Mouse (Mus musculus): ENCODE data around the gene Ptpn1. TPM values are rescaled to one million over a fixed set of nuclear protein-coding genes. Genes with fewer than 3 reads are reported as not detected.

Ptpn1 gene
- polyA plus RNA-seq, 2 experiments = 10.0 to 24.3 TPM

DNA sequence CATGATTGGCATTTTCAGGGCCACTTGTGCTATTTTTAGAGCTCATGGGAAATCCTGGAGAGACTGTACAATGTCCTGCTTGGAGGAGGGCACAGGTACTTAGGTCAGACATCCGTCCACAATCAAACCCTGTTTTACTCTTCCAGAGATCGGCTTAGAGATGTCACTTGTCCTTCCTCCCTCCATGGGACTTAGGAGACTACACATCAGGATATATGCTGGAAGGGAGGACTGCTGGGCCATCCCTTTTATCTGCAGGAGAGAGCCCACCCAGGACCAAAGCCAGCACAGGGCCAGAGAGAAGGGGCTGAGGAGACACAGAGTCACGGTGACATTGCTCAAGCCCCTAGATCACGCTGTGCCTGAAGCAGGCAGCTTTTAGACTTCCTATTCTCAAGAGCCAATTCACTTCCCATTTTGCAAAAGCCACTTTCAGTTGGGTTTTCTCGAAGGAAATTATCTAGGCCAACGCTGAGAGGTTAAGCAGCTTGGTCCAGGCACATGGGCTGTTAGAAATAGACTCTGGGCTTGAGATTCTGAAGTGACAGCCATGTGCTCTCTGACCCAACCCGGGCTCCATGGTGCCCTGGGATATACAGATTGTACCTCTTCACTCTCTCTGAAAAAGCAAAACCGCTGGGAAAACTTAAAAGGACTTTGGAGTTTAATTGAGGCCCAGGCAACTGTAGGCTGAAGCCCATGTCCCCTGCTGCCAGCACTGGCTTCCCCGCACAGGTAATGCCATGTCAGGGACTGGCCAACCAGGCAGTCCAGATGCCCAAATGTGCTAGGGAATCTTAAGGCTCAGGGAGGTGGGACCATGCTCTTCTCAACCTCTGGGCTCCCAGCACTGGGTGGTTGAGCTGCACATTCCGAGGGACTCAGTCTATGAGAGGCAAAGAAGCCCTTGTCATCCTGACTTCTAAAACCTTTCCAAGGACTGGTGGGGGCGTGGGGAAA, 5.7 kb upstream of the Ptpn1 start:
- Histone ChIP-seq H3K4me1 (replicated peaks; ENCODE audit: control insufficient read depth in 2 of 2, insufficient read depth in 2 of 2, low read length in 1 of 2) (peaks cover 0 to 4% of the 10 kb centered on the region in 2 experiments; a peak in 2 of 4 replicates), H3K4me2 (ENCODE audit: low read depth) (peak overlapping the region; percentile 57), H3K9me3 (ENCODE audit: control insufficient read depth, low read length) (no peaks in the 10 kb centered on the region), H3K27me3 (ENCODE audit: control insufficient read depth, insufficient read depth, low read length) (no peaks in the 10 kb centered on the region), H3K36me3 (replicated peaks; ENCODE audit: control insufficient read depth, insufficient read depth, low read depth) (no peaks in the 10 kb centered on the region), H3K4me3 (ENCODE audit: insufficient read depth in 1 of 2, low read depth in 2 of 2, low read length in 2 of 2) (no peak overlapping the region), H3K9ac (replicated peaks) (no peak overlapping the region), H3K27ac (no peak overlapping the region)
- ATAC-seq (ENCODE audit: insufficient read depth) = no peak
- 51% methylated on average over 11 of the region's 11 CpGs for WGBS (ENCODE audit: insufficient replicate concordance)
- TF ChIP-seq CTCF (IDR thresholded peaks at IDR 0.05; ENCODE audit: low read depth) = no peak
- no peak for TF ChIP-seq EP300 (IDR thresholded peaks at IDR 0.05; ENCODE audit: low read depth)
- DNase-seq (ENCODE audit: low read depth in 3 of 3, low spot score in 3 of 3) = no peak

GRCm38 (mm10) chr2:167928002-167928526, 3.8 kb upstream of the Ptpn1 start:
- WGBS (ENCODE audit: insufficient replicate concordance) = 49% methylated on average over 4 of the region's 4 CpGs
- H3K4me3 ChIP-seq (ENCODE audit: insufficient read depth in 1 of 2, low read depth in 2 of 2, low read length in 2 of 2) = no peak overlapping the region
- no peaks in the 10 kb centered on the region for H3K27me3 ChIP-seq (ENCODE audit: control insufficient read depth, insufficient read depth, low read length)
- no peaks in the 10 kb centered on the region for H3K36me3 ChIP-seq (replicated peaks; ENCODE audit: control insufficient read depth, insufficient read depth, low read depth)
- DNase-seq (ENCODE audit: low read depth in 3 of 3, low spot score in 3 of 3) = no peak
- H3K27ac ChIP-seq = no peak overlapping the region
- TF ChIP-seq EP300 (IDR thresholded peaks at IDR 0.05; ENCODE audit: low read depth) (no peak), CTCF (IDR thresholded peaks at IDR 0.05; ENCODE audit: low read depth) (no peak)
- no peaks in the 10 kb centered on the region for H3K9me3 ChIP-seq (ENCODE audit: control insufficient read depth, low read length)
- no peak overlapping the region for H3K9ac ChIP-seq (replicated peaks)
- ATAC-seq (ENCODE audit: insufficient read depth) = no peak
- H3K4me1 ChIP-seq (replicated peaks; ENCODE audit: control insufficient read depth in 2 of 2, insufficient read depth in 2 of 2, low read length in 1 of 2) = peaks cover under 1 to 11% of the 10 kb centered on the region in 2 experiments
- H3K4me2 ChIP-seq (ENCODE audit: low read depth) = no peak overlapping the region

DNA sequence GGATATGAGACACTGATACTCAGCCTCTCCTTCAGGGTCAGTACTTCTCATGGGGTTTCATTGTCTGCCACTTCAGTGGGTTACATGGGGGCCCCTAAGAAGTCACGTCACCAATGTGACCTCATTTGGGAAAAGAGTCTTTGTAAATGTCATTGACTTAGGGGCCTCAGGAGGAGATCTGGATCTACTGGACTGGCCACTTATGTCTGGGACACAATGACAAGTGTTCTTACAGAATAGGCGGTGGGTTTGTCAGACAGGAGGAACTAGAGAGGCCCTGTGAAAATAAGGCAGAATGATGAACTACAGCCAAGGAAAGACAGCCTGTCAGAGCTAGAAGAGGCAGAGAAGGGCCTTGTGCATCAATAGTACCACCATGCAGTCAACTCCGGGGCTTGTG, 2.9 kb upstream of the Ptpn1 start:
- DNase-seq (ENCODE audit: low read depth in 3 of 3, low spot score in 3 of 3) (no peak), ATAC-seq (ENCODE audit: insufficient read depth) (no peak)
- Histone ChIP-seq H3K9ac (replicated peaks) (no peak overlapping the region), H3K36me3 (replicated peaks; ENCODE audit: control insufficient read depth, insufficient read depth, low read depth) (no peaks in the 10 kb centered on the region), H3K9me3 (ENCODE audit: control insufficient read depth, low read length) (no peaks in the 10 kb centered on the region), H3K27me3 (ENCODE audit: control insufficient read depth, insufficient read depth, low read length) (no peaks in the 10 kb centered on the region), H3K4me1 (replicated peaks; ENCODE audit: control insufficient read depth in 2 of 2, insufficient read depth in 2 of 2, low read length in 1 of 2) (peaks cover 8 to 20% of the 10 kb centered on the region in 2 experiments), H3K4me3 (ENCODE audit: insufficient read depth in 1 of 2, low read depth in 2 of 2, low read length in 2 of 2) (no peak overlapping the region), H3K27ac (no peak overlapping the region), H3K4me2 (ENCODE audit: low read depth) (no peak overlapping the region)
- TF ChIP-seq CTCF (IDR thresholded peaks at IDR 0.05; ENCODE audit: low read depth) (no peak), EP300 (IDR thresholded peaks at IDR 0.05; ENCODE audit: low read depth) (no peak)
- WGBS (ENCODE audit: insufficient replicate concordance) = 70% methylated on average over 3 of the region's 3 CpGs

DNA sequence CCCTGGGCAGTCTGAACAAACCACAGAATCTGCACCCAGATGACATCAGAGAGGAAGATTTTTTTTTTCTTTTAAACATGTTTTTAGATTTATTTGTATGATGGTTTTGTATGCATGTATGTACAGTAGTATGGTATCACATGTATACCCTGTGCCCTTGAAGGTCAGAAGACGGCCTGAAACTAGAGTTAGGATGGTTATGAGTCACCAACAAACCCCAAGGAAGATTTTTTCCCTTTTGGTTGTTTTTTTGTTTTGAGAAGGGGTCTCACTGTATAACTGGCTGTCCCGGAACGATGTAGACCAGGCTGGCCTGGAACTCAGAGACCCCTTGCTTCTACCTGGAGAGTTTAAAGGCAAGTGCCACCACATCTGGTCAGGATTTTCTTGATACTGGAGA, 882 bp upstream of the Ptpn1 start:
- no peak for DNase-seq (ENCODE audit: low read depth in 3 of 3, low spot score in 3 of 3)
- TF ChIP-seq CTCF (IDR thresholded peaks at IDR 0.05; ENCODE audit: low read depth) = no peak
- TF ChIP-seq EP300 (IDR thresholded peaks at IDR 0.05; ENCODE audit: low read depth) = no peak
- 86% methylated on average over 3 of the region's 3 CpGs for WGBS (ENCODE audit: insufficient replicate concordance)

GRCm38 (mm10) chr2:167932727-167933231, 922 bp downstream of the Ptpn1 start:
- Histone ChIP-seq H3K27ac (no peak overlapping the region), H3K4me2 (ENCODE audit: low read depth) (peak overlapping the region; percentile 94), H3K36me3 (replicated peaks; ENCODE audit: control insufficient read depth, insufficient read depth, low read depth) (no peaks in the 10 kb centered on the region), H3K27me3 (ENCODE audit: control insufficient read depth, insufficient read depth, low read length) (no peaks in the 10 kb centered on the region), H3K4me3 (ENCODE audit: insufficient read depth in 1 of 2, low read depth in 2 of 2, low read length in 2 of 2) (peak overlapping the region; percentile 76 to 94), H3K4me1 (replicated peaks; ENCODE audit: control insufficient read depth in 2 of 2, insufficient read depth in 2 of 2, low read length in 1 of 2) (peaks cover 8 to 16% of the 10 kb centered on the region in 2 experiments), H3K9me3 (ENCODE audit: control insufficient read depth, low read length) (no peaks in the 10 kb centered on the region), H3K9ac (replicated peaks) (peak overlapping the region; percentile 93)
- 1% methylated on average over 18 of the region's 18 CpGs for WGBS (ENCODE audit: insufficient replicate concordance)
- TF ChIP-seq EP300 (IDR thresholded peaks at IDR 0.05; ENCODE audit: low read depth) = no peak
- no peak for TF ChIP-seq CTCF (IDR thresholded peaks at IDR 0.05; ENCODE audit: low read depth)
- ATAC-seq (ENCODE audit: insufficient read depth) (peak; percentile 29), DNase-seq (ENCODE audit: low read depth in 3 of 3, low spot score in 3 of 3) (no peak)

More for the DNA sequence above, 882 bp upstream of the Ptpn1 start:
- Histone ChIP-seq H3K27me3 (ENCODE audit: control insufficient read depth, insufficient read depth, low read length) (no peaks in the 10 kb centered on the region), H3K4me3 (ENCODE audit: insufficient read depth in 1 of 2, low read depth in 2 of 2, low read length in 2 of 2) (no peak overlapping the region; a peak in 1 of 4 replicates), H3K9ac (replicated peaks) (no peak overlapping the region), H3K27ac (no peak overlapping the region), H3K36me3 (replicated peaks; ENCODE audit: control insufficient read depth, insufficient read depth, low read depth) (no peaks in the 10 kb centered on the region), H3K4me1 (replicated peaks; ENCODE audit: control insufficient read depth in 2 of 2, insufficient read depth in 2 of 2, low read length in 1 of 2) (peaks cover 8 to 16% of the 10 kb centered on the region in 2 experiments), H3K9me3 (ENCODE audit: control insufficient read depth, low read length) (no peaks in the 10 kb centered on the region), H3K4me2 (ENCODE audit: low read depth) (peak overlapping the region; percentile 94)
- no peak for ATAC-seq (ENCODE audit: insufficient read depth)

Data from liver, embryonic 14.5 days (tissue).